Mouse (Mus musculus): Measurements from ENCODE around the gene Arhgap30.

DNA sequence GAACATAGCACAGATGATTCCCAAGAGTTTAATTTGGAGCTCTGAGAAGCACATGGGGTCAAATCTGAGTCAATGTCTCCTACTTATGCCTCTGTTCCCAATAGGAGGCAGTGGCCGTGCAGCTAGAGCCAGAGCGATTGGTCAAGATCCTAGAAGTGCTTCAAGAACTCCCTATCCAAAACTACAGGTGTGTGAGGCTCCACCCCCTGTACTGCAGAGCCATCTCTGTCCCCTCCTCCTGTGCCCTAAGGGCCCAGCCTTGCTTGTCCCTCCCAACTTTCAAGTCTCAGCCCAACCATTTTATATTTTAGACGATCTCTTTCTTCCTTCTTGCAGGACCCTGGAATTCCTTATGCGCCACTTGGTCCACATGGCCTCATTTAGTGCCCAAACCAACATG is 13.1 kb downstream of the Arhgap30 start:
- TF ChIP-seq GATA1 (IDR thresholded peaks at IDR 0.05; ENCODE audit: borderline replicate concordance, low read length) = no peak
- no peak for TF ChIP-seq FLI1 (IDR thresholded peaks at IDR 0.05; ENCODE audit: low read length)

Data from megakaryocyte, embryonic 14.5 days (primary cell).